Mouse (Mus musculus) hindbrain, embryonic 11.5 days (tissue): ENCODE data around the gene Cyp11a1. TPM values are rescaled to one million over a fixed set of nuclear protein-coding genes. Genes with fewer than 3 reads are reported as not detected.

Experiments used
- ATAC-seq: fragments of 200-750 bp; cut with Nextera tagmentation; 2 replicates; pipeline ENCODE4 v1.8.0; 2017; ENCODE audit warnings: mild to moderate bottlenecking, moderate TSS enrichment, moderate library complexity; ENCODE audit not compliant: low FRiP score
- DNase-seq: peaks from one replicate; pipeline ENCODE4 v3.0.0-alpha.2; 2015; ENCODE audit warnings: low spot score
- H3K27ac ChIP-seq: fragments of 300-500 bp; sonication (generic); 2 replicates; pipeline ENCODE4 v1.5.1; 2014; ENCODE audit warnings: mild to moderate bottlenecking, low read depth, low read length
- H3K27me3 ChIP-seq: fragments of 300-500 bp; sonication (generic); 2 replicates; pipeline ENCODE4 v1.6.1; 2014; ENCODE audit warnings: mild to moderate bottlenecking, low read length, moderate library complexity, mixed read lengths; ENCODE audit not compliant: control insufficient read depth, insufficient read depth
- H3K36me3 ChIP-seq: fragments of 300-500 bp; sonication (generic); 2 replicates; pipeline ENCODE4 v1.6.1; 2014; ENCODE audit warnings: mild to moderate bottlenecking, low read length, moderate library complexity, mixed read lengths; ENCODE audit not compliant: control insufficient read depth, insufficient read depth
- H3K4me1 ChIP-seq: fragments of 300-500 bp; sonication (generic); replicated peaks from 2 replicates; pipeline ENCODE4 v1.6.1; 2014; ENCODE audit warnings: low read length, mixed read lengths; ENCODE audit not compliant: control insufficient read depth, insufficient read depth
- H3K4me2 ChIP-seq: fragments of 300-500 bp; sonication (generic); replicated peaks from 2 replicates; pipeline ENCODE4 v1.6.1; 2014; ENCODE audit warnings: mild to moderate bottlenecking, low read depth, low read length
- H3K4me3 ChIP-seq: fragments of 300-500 bp; sonication (generic); 2 replicates; pipeline ENCODE4 v1.5.1; 2014; ENCODE audit warnings: low read depth, low read length
- H3K9ac ChIP-seq: fragments of 300-500 bp; sonication (generic); 2 replicates; pipeline ENCODE4 v1.6.1; 2014; ENCODE audit warnings: low read depth, low read length
- H3K9me3 ChIP-seq: fragments of 300-500 bp; sonication (generic); 2 replicates; pipeline ENCODE4 v1.6.1; 2016; ENCODE audit warnings: low read length; ENCODE audit not compliant: control insufficient read depth
- WGBS: fragments of 180-500 bp; shearing (Covaris S2); extraction: QIAGEN DNeasy Blood & Tissue Kit; methylation state at CpG from one replicate; pipeline ENCODE4 v1.1.7; 2014; 5-methylcytosine and 5-hydroxymethylcytosine counted together
- polyA plus RNA-seq: library from polyadenylated mRNA; unstranded; fragments of >200 nt; fragmentation: Nextera tagmentation; extraction: Ambion mirVana; gene quantifications from 2 replicates; pipeline ENCODE4 v1.2.1, GENCODE M21; 2014

Gene Cyp11a1
- polyA plus RNA-seq = not detected in 2 replicates

DNA sequence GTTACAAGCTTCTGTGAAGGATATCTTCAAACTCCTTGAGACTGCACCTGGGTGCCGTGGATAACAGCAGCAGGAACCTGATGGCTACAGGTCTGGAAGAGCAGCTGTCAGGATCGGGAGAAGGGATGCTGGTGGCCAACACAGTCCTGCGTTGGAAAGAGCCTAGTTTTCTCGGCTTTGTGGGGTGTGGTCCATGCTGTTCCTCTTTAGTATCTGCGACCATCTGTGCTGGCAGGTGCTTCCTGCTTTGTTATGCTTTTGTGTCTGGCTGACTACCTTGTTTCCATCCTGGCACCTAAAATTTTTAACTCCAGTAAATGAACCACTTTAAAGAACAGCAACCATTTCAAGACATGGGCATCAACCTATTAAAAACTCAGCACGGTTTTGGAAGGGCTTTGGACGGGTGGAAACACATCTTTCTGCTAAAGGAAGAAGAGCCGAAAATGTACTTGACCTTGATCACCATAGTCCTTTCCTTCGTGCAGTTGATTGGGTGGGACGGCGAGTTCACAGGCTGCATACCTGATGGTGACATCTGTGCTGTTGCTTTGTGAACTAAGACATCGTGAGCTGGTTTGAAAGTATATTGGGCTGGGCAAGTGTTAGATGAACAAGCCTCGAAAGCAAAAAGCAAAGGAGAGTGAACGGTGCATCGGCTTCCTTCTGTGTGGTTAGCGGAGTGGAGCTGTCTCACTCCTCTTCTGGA, at the start of gene Cyp11a1:
TSS of gene Cyp11a1 (plus strand) at position 659 of the 709 bp plus-strand sequence.
- Histone ChIP-seq H3K9me3 (no peaks in the 10 kb centered on the region), H3K27me3 (no peaks in the 10 kb centered on the region), H3K36me3 (no peaks in the 10 kb centered on the region), H3K4me1 (peaks cover 5% of the 10 kb centered on the region), H3K9ac (no peak within 1 kb of the TSS), H3K4me3 (no peak within 1 kb of the TSS), H3K27ac (no peak within 1 kb of the TSS), H3K4me2 (no peak within 1 kb of the TSS)
- WGBS = 87% methylated on average over 16 of the region's 16 CpGs
- ATAC-seq (no peak), DNase-seq (no peak)

DNA sequence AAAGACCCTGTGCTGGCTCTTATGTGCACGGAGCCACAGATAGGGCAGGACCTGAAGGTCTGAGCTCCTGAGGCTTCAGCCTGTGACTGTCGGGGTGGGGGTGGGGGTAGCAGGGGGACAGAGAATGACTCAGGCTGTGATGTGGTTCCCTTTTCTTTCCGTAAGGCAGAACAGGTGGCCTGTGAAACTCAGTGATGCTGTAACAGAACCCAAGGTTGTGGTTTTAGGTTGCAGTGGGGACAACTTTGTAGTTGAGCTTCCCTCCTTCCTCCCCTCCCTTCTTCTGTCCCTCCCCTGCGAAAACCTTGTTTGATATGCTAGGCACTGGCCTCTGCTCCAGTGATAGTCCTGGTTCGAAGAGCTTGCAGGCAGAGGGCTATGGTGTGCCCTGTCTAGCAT, 49.4 kb upstream of the Cyp11a1 start:
- H3K9ac ChIP-seq = no peak overlapping the region
- DNase-seq (no peak), ATAC-seq (no peak)
- H3K9me3 ChIP-seq = no peaks in the 10 kb centered on the region
- no peaks in the 10 kb centered on the region for H3K36me3 ChIP-seq
- no peaks in the 10 kb centered on the region for H3K27me3 ChIP-seq
- no peak overlapping the region for H3K4me3 ChIP-seq
- no peaks in the 10 kb centered on the region for H3K4me1 ChIP-seq
- H3K27ac ChIP-seq = no peak overlapping the region
- 81% methylated on average over 5 of the region's 5 CpGs for WGBS
- no peak overlapping the region for H3K4me2 ChIP-seq

DNA sequence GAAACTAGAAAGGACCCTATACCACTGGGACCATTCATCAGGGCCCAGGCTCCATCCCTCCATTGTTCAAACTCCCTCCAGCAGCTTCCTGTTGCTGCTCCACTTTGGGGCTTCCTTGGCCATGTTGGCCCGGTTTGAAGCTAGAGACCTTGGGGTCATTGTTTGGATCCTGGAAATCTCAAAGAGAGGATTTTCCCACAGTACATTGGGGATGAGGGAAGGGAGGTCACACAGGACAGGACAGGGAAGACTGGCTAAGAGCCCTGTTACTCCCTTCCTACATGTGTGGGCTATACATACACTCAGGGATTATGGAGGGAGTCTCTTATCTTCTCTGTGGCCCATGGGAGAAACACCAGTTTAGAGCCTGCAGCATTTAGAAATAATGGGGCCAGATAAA, 47.6 kb upstream of the Cyp11a1 start:
- Histone ChIP-seq H3K9me3 (no peaks in the 10 kb centered on the region), H3K4me3 (no peak overlapping the region), H3K36me3 (no peaks in the 10 kb centered on the region), H3K27me3 (no peaks in the 10 kb centered on the region), H3K9ac (no peak overlapping the region), H3K4me2 (no peak overlapping the region), H3K4me1 (no peaks in the 10 kb centered on the region), H3K27ac (no peak overlapping the region)
- no peak for ATAC-seq
- DNase-seq = no peak
- WGBS = 78% methylated on average over 1 of the region's 1 CpGs

- 74% methylated on average over 10 of the region's 10 CpGs for WGBS
- DNase-seq (no peak), ATAC-seq (no peak)
- Histone ChIP-seq H3K4me2 (no peak overlapping the region), H3K4me1 (no peaks in the 10 kb centered on the region), H3K36me3 (no peaks in the 10 kb centered on the region), H3K9ac (no peak overlapping the region), H3K9me3 (no peaks in the 10 kb centered on the region), H3K27me3 (no peaks in the 10 kb centered on the region), H3K4me3 (no peak overlapping the region), H3K27ac (no peak overlapping the region)
Observed at GRCm38 (mm10) chr9:57959399-57959798, 46.8 kb upstream of the Cyp11a1 start.

DNA sequence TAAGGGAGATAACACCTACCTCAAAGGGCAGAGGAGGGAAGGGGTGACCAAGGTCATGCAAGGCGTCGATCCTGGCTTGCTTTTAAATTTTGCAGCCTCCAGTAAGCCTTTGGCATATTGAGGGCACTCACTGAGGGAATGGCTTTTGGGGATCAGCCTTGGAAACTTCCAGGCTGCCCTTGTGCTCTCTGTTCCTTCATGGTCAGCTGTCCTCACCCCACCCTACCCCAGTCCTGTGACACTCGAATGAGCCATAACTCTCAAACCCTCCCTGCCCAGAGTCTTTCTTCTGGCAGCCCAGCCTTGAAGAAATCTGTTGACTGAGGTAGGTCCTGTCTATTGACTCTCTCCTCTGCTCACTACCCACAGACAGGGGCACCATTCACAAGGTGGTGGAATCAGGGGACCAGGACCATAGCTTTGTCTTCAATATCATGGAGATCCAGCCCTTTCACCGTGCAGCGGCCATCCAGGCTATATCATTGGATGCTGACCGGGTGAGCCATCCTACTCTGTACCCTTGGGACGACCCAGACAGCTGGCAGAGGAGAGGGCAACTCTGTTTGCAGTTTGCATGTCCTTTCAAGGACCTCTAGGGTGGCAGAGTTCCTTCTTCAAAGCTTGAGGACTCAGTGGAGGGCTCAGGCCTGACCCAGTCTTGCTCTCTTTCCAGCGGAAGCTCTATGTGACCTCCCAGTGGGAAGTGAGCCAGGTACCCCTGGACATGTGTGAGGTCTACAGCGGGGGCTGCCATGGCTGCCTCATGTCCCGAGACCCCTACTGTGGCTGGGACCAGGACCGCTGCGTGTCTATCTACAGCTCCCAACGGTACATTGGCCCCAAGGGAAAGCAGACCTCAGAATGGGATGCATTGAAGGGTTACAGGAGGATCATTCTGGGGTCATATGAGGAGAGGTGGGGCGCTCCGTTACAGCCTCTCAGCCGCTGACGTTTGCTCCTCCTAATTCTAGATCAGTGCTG, 46.0 kb upstream of the Cyp11a1 start:
- H3K9me3 ChIP-seq = no peaks in the 10 kb centered on the region
- no peak overlapping the region for H3K27ac ChIP-seq
- no peaks in the 10 kb centered on the region for H3K4me1 ChIP-seq
- no peak overlapping the region for H3K9ac ChIP-seq
- H3K36me3 ChIP-seq = no peaks in the 10 kb centered on the region
- WGBS = 84% methylated on average over 17 of the region's 17 CpGs
- ATAC-seq (no peak), DNase-seq (no peak)
- no peak overlapping the region for H3K4me3 ChIP-seq
- H3K27me3 ChIP-seq = no peaks in the 10 kb centered on the region
- no peak overlapping the region for H3K4me2 ChIP-seq

DNA sequence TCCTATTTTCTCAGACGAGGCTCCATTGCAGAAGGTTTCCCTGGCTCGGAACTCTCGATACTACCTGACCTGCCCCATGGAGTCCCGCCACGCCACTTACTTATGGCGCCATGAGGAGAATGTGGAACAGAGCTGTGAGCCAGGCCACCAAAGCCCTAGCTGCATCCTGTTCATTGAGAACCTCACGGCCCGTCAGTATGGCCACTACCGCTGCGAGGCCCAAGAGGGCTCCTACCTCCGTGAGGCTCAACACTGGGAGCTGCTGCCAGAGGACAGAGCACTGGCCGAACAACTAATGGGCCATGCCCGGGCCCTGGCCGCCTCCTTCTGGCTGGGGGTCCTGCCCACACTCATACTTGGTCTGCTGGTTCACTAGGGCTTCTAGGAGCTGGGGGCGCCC, 45.0 kb upstream of the Cyp11a1 start:
- Histone ChIP-seq H3K27ac (no peak overlapping the region), H3K9ac (no peak overlapping the region), H3K36me3 (no peaks in the 10 kb centered on the region), H3K4me3 (no peak overlapping the region), H3K4me1 (no peaks in the 10 kb centered on the region), H3K27me3 (no peaks in the 10 kb centered on the region), H3K9me3 (no peaks in the 10 kb centered on the region), H3K4me2 (no peak overlapping the region)
- ATAC-seq = no peak
- no peak for DNase-seq
- 90% methylated on average over 15 of the region's 15 CpGs for WGBS

- no peak overlapping the region for H3K4me2 ChIP-seq
- no peak overlapping the region for H3K9ac ChIP-seq
- H3K27ac ChIP-seq = no peak overlapping the region
- DNase-seq (no peak), ATAC-seq (no peak)
- no peaks in the 10 kb centered on the region for H3K36me3 ChIP-seq
- no peaks in the 10 kb centered on the region for H3K27me3 ChIP-seq
- no peaks in the 10 kb centered on the region for H3K9me3 ChIP-seq
- no peaks in the 10 kb centered on the region for H3K4me1 ChIP-seq
- 65% methylated on average over 17 of the region's 17 CpGs for WGBS
- no peak overlapping the region for H3K4me3 ChIP-seq
Observed at GRCm38 (mm10) chr9:57961863-57962778, 44.1 kb upstream of the Cyp11a1 start.

DNA sequence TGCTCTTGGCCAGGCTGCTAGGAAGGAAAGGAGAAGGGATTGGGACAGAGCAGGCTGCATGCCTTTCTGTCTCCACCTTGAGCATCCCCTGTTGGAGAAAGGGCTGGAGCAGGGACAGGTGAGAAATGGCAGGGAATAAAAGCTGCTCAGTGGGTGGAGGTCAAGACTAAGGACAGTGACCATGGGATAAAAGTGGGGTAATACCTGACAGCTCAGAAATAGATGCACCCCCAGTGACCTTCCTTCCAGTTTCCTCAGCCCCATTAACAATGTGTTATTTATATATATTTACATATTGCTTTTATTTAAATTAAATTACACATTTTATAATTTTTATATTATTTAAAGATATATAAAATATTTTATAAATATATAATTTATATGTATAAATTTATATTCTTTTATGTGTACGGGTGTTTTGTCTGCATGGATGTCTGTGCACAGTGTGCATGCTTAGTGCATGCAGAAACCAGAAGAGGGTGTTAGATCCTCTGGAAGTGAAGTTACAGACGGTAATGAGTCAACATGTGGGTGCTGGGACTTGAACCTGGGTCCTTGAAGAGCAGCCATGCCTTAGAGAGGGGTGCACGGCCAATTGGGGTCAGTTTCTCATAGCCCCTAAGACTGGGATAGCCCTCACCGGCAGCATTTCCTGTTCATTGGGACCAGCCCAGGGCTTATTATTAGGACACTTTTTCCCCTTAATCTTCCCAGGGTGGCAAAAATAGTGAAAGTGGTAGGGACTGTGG, 42.8 kb upstream of the Cyp11a1 start:
- ATAC-seq = no peak
- DNase-seq = no peak
- Histone ChIP-seq H3K9ac (no peak overlapping the region), H3K4me2 (no peak overlapping the region), H3K27me3 (no peaks in the 10 kb centered on the region), H3K4me3 (no peak overlapping the region), H3K36me3 (no peaks in the 10 kb centered on the region), H3K27ac (no peak overlapping the region), H3K4me1 (no peaks in the 10 kb centered on the region), H3K9me3 (no peaks in the 10 kb centered on the region)
- WGBS = 91% methylated on average over 4 of the region's 4 CpGs
